Mouse (Mus musculus) right cerebral cortex, postnatal 4 days (tissue): Measurements from ENCODE around the gene Prss53.
"Not testable (repeated sequence)": the region's sequence is repeated elsewhere in the genome, so short reads cannot be mapped to it uniquely, and the experiment has no call there.

Experiments used
- DNase-seq: peaks from one replicate; pipeline ENCODE4 v3.0.0-alpha.2; 2022

Prss53 gene

DNA sequence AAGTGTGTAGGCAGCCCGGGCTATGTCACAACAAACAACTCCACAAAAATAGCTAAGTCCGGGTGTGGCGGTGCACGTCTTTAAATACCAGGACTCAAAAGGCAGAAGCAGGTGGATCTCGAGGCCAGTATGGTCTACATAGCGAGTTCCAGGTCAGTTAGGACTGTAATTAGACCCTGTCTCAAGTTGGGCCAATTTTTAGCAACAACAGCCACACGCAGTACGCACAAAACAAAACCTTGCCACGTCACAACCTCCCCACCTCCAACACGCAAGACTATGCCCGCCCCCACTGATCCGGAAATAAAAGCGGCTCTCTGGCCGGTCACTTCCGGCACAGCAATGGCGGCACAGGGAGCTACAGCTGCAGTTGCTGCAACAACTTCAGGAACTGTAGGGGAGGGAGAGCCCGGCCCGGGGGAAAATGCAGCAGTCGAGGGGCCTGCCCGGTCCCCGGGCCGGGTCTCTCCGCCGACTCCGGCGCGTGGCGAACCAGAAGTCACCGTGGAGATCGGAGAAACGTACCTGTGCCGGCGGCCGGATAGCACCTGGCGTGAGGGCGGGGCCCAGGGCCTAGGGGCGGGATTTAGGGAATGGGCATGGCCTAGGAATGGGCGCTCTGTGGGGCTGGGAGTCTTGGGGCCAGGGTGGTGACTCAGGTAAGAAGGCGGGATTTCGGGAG is 21.6 kb upstream of the Prss53 start, which contains the start of gene Kat8:
Kat8 (plus strand) TSS at position 327 of the 682 bp plus-strand sequence.
- peak; percentile 83 for DNase-seq

DNA sequence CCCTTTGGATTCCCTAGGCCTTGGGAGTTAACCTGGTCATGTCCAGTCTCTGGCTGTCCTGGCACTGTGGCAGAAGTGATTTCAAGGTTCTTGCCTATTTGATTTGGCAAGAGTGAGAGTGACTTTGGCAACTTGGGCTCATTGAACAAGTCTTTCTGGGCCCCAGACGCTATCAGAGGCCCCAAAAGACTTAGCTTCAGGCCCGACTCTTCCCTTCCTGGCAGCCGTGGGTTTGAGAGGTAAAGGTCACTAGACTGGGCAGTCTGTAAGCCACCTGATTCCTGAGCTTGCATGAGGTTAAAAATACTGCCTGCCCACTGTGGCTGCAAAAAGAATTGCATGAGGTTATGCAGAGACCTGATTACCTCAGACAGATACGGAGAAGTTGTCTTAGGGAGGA is 17.9 kb upstream of the Prss53 start:
- no peak for DNase-seq

GRCm38 (mm10) chr7:127907939-127908338 is 17.2 kb upstream of the Prss53 start:
- no peak for DNase-seq

DNA sequence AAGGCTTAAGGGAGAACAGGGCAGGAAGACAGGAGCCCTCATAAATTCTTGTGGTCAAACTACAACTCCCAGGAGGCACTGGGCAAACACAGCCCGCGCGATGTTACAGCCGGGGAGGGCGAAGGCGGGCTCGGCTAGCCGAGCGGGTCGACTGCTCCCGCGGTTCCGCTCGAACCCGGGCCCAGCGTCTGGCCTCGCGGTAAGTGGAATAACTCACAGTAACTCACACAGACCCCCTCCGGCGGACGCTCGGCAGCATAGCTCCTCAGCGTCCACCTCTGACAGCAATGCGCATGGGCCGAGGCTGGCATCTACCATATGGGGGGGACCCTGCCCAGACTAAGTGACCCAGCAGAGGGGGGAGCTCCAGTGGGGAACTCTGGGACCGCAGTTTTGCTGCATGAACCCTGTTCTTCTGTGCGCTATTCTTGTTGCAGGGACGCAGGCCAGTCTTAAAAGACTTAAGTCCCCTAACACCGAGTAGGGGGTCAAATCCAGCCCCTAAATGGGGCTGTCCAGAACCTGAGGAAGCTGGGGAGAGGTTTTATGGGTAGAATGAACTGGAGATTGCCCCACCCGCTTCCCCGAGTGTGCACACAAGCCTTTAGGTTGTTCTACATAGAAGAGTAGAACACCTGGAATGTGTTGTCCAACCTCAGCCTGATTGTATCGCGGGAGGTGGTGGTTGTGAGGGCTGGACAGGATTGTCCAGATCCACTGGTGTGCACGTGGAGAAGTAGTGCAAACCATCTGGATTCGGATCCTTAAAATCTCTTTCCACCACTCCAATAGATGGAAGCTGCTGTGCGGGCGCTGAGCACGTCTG is 13.4 kb upstream of the Prss53 start, which contains the start of gene Bckdk:
Bckdk (plus strand) TSS at position 112 of the 826 bp plus-strand sequence.
- DNase-seq: peak; percentile 80

- no peak for DNase-seq
Observed at GRCm38 (mm10) chr7:127901772-127902171, 11.0 kb upstream of the Prss53 start.

DNA sequence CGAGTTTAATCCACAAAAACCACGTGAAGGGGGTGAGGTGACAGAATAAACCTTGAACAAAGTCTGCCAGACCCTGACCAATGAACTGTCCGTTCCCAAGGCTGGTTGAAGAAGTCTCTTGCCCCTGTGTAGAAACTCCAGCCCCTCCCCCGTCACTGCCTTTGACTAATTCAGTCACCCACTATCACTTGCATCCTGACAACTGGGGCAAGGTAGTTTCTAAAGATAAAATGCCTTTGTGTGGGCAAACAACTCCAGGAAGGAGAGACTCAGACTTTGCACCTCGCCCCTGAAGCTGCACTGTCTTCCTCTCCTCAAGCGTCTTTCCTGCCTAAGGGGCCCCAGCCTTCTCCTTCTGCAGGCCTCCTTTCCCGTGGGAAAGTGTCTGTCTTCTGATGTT is 9.2 kb upstream of the Prss53 start:
- DNase-seq: no peak

DNA sequence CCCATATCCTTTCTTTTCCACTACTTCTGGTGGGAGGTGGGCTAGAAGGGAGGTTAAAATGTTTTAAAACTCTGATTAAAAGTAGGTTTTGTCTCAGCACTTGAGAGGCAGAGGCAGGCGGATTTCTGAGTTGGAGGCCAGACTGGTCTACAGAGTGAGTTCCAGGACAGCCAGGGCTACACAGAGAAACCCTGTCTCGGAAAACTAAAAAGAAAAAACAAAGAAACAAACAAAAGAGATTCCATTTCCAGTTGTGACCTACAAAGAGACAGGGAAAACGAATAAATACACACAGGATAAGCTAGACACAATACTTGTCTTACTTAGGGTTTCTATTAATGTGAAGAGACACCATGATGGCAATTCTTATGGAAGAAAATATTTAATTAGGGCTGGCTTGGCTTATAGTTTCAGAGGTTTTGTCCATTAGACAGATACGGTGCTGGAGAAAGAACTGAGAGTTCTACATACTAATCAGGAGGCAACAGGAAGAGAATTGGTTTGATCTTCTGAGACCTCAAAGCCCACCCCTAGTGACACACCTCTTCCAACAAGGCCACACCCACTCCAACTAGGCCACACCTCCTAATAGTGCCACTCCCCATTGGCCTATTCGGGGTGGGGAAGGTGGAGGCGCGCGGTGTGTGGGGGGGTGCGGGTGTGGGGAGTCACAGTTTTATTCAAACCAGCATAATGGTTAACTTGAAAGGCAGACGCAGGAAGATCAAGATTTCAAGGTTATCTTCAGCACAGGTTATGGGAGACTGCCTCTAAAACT is 7.6 kb upstream of the Prss53 start:
- DNase-seq: no peak

- DNase-seq: no peak
Observed at GRCm38 (mm10) chr7:127897542-127897941, 6.8 kb upstream of the Prss53 start.

GRCm38 (mm10) chr7:127896384-127896783 is 5.6 kb upstream of the Prss53 start:
- DNase-seq: peak; percentile 69

GRCm38 (mm10) chr7:127895891-127896290 is 5.1 kb upstream of the Prss53 start:
- not testable (repeated sequence) for DNase-seq

GRCm38 (mm10) chr7:127895442-127895841 is 4.7 kb upstream of the Prss53 start, which contains the start of the genes Gm21974 and Vkorc1:
Gene Gm21974 (minus strand): TSS chr7:127895454.
Gene Vkorc1 (minus strand): TSS chr7:127895617.
- DNase-seq: peak; percentile 84

GRCm38 (mm10) chr7:127894480-127894879 is 3.7 kb upstream of the Prss53 start:
- DNase-seq: no peak

DNA sequence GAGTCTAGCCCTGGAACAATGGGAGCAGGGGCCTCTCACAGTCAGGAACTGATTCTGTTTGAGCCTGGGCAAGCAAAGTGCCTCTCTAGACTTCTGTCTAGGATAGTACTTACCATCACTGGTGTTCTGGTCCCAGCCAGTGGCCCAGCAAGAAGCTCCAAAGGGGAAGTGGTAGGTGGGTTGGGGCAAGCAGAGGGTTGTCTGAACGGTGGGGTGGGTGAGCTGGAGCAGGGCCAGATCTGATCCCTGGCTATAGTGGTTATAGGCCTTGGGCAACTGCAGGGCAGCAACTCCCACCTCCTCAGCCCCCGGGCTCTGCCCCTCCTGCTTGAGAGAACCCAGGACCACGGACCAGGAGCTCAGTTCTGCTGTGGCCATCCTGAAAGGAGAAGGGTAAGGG is 1.9 kb downstream of the Prss53 start:
- no peak for DNase-seq

GRCm38 (mm10) chr7:127887781-127888180 is 3.0 kb downstream of the Prss53 start:
- DNase-seq: no peak

DNA sequence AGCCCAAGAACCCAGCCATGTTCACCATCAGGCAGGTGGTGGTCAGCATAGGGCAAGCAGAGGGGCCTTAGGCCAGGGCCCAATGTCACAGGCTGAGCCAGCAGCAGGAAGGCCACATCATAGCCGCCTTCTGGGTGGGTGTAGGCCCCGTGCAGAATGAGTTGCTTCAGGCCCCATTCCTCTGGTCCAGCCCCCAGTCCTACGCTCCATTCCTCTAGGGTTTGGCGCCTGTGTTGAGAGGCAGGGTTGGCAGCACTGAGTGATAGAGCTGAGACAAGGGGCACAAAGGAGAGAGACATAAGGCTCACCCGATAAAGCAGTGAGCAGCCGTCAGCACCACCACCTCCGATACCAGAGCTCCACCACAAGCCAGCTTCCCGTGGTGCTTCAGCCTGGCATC is 3.6 kb downstream of the Prss53 start:
- DNase-seq: no peak

GRCm38 (mm10) chr7:127886551-127886950 is 4.2 kb downstream of the Prss53 start:
- DNase-seq: no peak

GRCm38 (mm10) chr7:127885951-127886350 is 4.8 kb downstream of the Prss53 start:
- DNase-seq: no peak

DNA sequence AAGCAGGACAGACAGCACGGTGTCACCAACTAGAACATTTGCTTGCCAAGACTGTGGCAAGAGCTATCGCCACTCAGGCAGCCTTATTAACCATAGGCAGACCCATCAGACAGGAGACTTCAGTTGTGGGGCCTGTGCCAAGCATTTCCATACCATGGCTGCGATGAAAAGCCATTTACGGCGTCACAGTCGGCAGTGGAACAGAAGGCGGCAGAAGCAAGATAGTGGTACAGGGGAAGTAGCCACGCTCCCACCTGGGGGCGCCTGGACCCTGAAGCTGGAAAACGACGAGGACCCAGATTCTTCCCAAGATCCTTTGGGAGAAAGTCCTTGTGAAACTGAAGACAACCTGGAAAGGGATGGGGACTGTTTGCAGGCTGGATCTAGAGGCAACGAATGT is 10.3 kb downstream of the Prss53 start:
- no peak for DNase-seq

DNA sequence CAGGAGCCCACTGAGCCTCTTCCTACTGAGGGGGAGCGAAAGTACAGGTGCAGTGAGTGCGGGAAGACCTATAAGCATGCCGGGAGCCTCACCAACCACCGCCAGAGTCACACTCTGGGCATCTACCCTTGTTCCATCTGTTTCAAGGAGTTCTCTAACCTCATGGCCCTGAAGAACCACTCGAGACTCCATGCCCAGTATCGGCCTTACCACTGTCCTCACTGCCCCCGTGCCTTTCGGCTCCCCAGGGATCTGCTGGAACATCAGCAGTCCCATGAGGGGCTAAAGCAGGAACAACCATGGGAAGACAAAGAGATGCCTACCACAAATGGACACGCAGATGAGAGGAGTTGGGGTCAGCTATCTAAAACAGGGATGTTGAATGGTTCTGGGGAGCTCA is 11.5 kb downstream of the Prss53 start:
- no peak for DNase-seq

DNA sequence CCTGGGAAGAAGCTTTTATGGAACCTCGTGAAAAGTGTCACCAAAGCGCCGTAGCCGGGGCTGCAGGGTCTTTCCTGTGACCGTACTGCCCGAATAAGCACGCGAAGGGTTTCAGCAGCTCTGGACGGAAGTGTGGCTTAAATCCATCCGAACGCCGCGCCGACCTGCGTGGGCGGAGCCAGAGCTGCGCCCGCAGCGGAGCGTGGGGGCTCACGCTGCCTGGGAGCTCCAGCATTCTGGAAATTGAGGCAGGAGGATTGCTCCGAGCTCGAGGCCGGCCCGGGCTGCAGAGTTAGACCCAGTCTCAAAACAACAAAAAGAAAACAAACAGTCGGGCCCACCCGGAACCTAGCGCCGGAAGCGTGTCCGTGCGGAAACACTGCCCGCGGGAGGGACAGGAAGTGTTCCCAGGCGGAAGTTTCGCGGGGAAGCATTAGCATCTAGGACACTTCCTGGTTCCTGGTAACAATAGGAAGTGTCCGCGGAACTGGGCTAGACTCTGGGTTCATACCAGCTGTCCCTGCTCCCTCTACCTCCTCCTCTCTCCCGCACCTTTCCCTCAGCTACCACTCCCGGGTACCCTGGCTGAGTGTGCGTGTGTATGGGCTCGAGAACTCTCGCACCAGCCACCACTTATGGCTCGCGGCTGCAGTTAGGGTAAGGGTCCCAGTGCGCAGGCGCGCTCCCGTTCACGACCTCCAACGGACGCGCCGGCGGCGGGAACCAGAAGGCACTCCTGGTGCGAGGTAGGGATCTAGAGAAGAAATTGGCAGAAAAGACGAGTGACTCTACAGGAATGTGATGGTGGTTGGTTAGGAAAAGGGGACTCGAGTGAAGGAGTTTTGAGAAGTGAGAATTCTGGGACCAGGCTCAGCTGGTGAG is 14.1 kb downstream of the Prss53 start, which contains the start of gene Zfp668:
Zfp668 (minus strand) TSS at position 362 of the 882 bp plus-strand sequence.
- DNase-seq: peak; percentile 88

DNA sequence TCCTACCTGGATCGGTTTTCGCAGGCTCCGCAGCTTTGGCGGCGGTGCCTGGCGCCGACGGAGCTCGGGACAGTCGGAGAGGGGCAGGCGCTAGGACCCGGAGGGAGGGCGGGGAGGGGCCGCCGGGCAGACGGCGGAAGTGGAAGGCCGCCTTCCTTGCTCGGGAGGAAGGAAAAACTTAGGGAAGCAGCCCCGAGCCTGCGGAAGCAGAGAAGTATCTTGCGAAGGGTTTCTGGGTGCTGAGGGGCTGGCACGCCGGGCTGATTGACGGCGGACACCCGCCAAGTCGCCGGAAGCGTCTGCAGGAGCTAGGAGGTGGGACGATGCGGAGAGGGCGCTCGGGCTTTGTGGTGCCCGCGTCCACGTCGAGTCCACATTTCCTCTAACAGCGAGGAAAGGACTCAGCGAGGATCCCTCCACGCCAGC is 14.7 kb downstream of the Prss53 start, which contains the start of gene Zfp646:
Zfp646 (plus strand) TSS at position 181 of the 426 bp plus-strand sequence.
- peak; percentile 76 for DNase-seq

- DNase-seq: peak; percentile 91
Observed at GRCm38 (mm10) chr7:127875627-127876001, 15.2 kb downstream of the Prss53 start.
